Mouse (Mus musculus): Measurements from ENCODE around the gene Olfr1416.
"Not testable (repeated sequence)": the region's sequence is repeated elsewhere in the genome, so short reads cannot be mapped to it uniquely, and the experiment has no call there.

- not testable (repeated sequence) for TF ChIP-seq CTCF, POLR2A (IDR thresholded peaks at IDR 0.05; ENCODE audit: extremely low read depth, insufficient read depth, low read length)
Observed at GRCm38 (mm10) chr1:92511646-92512045, 26.7 kb upstream of the Olfr1416 start.
